Mouse (Mus musculus) C3H10T1/2 (cell line): ENCODE results near the gene Arl6ip6. TPM values are rescaled to one million over a fixed set of nuclear protein-coding genes. Genes with fewer than 3 reads are reported as not detected.

Experiments
- polyA plus RNA-seq, 2 experiments: library from polyadenylated mRNA; unstranded; fragments of >200 nt; fragmentation: generic; extraction: Trizol; gene quantifications; one replicate each; pipeline ENCODE4 v1.2.1; 2012; ENCODE audit warnings: missing spikeins in 2 of 2

Gene Arl6ip6
- polyA plus RNA-seq: 1 to 10 TPM in 1 of 2 experiments, under 1 TPM in 1; 0.99 to 5.3 TPM

GRCm38 (mm10) chr2:53191523-53192220, at the start of gene Arl6ip6:
Arl6ip6 (plus strand) TSS chr2:53191726.

GRCm38 (mm10) chr2:53190684-53191511, 628 bp upstream of the Arl6ip6 start, which contains the start of gene Prpf40a:
Prpf40a (minus strand) TSS chr2:53191284.

Other genes starting within 250 kb of the Arl6ip6 start
- 1 to 10 TPM; 2.7 to 7.6 TPM for gene Prpf40a, start 442 bp upstream of the Arl6ip6 start, polyA plus RNA-seq